Mouse (Mus musculus) cerebellum, adult 9-11 months (tissue): ENCODE measurements at regions not wholly inside any gene's neighbourhood (a gene's known extent, or its start where the extent isn't known, plus 50 kb on each side); places are given as distances from the start of the nearest gene placed in this dataset.
A peak's percentile ranks its signal among the peaks of the same experiment; 100 is the strongest.

Experiments
- DNase-seq: peaks from one replicate; pipeline ENCODE4 v3.0.0; 2022

- DNase-seq: no peak
Observed at GRCm38 (mm10) chr13:48316747-48317146, 55.7 kb downstream of the Id4 start.

DNA sequence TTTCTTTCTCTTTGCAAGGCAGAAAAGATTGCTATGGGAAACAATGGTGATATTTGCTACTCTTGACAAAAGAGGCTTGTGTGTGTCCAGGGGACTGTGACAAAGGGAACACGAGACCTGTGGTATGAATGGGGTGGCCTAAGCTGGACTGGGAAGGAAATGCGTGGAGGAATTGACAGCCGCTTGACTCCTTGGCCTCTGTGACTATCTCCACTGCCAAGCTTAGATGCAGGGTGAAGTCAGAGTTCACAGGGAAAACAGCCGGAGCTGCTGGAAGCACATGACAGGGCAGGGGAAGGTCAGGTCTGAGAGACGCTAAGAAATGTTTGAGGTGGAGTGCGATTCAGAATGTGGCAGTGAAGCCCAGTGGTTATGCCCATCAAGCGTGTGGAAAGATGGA, 56.4 kb downstream of the Id4 start:
- no peak for DNase-seq

DNA sequence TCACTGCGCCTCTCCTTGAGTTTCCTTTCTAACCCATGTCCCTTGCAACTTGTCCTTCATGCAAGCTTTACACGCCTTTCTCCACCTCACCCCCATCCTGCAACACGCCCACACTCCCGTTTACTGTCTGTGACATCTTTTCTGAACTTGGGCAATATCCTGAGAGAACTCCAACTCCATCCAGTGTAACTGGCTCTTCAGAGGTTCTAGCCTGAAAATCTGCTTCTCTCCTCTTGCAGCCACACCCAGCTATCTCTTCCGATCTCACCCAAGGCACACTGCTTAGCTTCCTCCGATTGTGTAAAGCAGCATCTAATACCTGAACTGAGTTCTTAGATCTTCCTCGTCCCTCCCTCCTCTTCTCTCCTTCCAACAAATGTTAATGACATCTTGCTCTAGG, 58.0 kb downstream of the Id4 start:
- DNase-seq: no peak

GRCm38 (mm10) chr13:48324290-48324718, 63.3 kb downstream of the Id4 start:
- peak; percentile 14 for DNase-seq

DNA sequence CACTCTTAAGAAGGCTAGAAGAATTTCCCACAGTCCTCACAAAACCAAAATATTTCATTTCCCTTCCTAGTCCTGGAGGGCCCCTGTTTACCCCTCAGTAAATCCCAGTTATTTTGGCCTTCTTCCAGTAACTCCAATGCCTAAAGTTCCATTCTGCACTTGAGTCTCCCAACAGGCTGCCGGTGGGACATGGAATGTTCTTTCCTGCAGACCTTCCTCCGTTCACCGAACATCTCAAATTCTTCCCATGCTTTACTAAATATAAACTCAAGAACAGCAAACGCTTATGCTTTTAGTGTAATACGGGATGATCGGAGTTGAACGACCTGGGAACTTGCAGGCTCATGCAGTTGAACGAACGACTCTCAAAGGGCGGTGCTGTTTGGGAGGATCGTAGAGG, 69.6 kb downstream of the Id4 start:
- no peak for DNase-seq

GRCm38 (mm10) chr13:48336135-48336534, 75.1 kb downstream of the Id4 start:
- no peak for DNase-seq

- no peak for DNase-seq
Observed at GRCm38 (mm10) chr13:48336602-48337001, 75.6 kb downstream of the Id4 start.

GRCm38 (mm10) chr13:48338561-48338960, 77.5 kb downstream of the Id4 start:
- no peak for DNase-seq

DNA sequence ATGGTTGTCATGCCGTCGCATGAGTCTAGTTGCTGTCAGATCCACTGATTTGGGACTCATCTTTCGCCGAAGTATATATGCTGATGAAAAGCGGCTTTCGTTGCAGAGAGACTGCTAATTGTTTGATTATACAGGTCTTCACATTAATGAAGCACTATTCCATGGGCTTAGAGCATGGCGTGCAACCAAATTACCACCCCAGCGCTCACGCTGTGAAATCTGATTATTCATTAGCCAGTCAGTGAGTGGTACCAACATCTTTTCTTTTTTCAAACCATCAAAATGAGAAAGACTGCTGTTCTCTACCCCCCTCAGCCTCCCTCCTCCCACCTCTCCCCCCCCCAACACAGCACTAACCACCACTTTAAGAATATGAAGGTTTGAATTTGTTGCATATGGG, 89.1 kb downstream of the Id4 start:
- DNase-seq: no peak

GRCm38 (mm10) chr13:48350955-48351354, 89.9 kb downstream of the Id4 start:
- no peak for DNase-seq

DNA sequence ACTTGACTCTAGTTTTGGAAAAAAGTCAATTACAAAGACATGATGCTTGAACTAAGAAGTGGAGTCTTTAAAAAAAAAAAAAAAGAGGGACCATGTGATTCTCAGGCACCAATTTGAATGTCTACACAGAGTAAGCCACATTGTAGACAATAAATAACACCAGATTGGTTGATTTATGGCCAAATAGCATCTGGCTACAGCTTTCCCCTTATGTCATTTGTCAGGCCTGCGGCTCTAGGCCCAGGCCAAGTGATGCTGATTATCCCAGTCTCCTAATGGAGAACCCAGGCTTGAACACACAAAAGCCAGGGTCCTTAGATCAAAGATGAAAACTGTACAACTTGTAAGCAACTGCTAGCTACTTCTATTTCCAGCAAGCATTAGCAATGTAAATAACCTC, 96.1 kb downstream of the Id4 start:
- DNase-seq: no peak

DNA sequence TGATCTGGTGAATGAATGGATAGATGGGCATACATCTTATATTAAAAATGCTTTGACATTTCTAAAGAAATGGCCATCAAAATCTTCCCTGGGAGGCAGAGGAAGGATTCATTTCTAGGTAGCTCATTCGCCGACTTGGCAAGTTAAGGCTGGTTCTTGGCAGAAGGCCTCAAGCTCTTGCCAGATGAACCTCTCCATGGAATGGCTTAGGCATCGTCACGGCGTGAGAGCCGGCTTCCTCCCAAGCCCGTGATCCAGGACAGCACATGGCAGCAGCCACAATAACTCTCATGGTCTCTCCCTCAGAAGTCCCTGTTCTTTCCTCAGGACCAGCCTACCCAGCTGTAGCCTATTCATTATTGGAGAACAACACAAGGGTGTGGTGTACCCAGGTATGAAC, 96.6 kb downstream of the Id4 start:
- DNase-seq: peak; percentile 14

GRCm38 (mm10) chr13:48371060-48371459, 110.0 kb downstream of the Id4 start:
- no peak for DNase-seq

DNA sequence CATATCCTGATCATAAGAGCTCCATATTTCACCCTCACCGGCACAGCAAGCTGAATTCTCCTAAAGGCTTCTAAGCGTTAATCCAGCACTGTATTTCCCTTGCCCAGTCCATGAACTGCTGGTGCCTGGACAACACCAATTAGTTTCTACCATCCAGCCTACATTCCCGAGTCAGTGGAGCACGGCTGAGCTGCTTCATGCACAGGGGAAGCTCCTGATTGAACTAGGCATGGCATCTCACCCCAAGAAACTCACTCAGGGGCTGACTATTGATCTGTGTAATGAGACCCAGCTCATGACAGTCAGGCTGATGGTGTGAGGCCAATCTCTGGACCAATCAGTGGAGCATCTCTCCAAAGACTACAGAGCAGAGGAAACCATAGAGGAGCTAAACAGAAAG, 115.4 kb downstream of the Id4 start:
- DNase-seq: no peak

DNA sequence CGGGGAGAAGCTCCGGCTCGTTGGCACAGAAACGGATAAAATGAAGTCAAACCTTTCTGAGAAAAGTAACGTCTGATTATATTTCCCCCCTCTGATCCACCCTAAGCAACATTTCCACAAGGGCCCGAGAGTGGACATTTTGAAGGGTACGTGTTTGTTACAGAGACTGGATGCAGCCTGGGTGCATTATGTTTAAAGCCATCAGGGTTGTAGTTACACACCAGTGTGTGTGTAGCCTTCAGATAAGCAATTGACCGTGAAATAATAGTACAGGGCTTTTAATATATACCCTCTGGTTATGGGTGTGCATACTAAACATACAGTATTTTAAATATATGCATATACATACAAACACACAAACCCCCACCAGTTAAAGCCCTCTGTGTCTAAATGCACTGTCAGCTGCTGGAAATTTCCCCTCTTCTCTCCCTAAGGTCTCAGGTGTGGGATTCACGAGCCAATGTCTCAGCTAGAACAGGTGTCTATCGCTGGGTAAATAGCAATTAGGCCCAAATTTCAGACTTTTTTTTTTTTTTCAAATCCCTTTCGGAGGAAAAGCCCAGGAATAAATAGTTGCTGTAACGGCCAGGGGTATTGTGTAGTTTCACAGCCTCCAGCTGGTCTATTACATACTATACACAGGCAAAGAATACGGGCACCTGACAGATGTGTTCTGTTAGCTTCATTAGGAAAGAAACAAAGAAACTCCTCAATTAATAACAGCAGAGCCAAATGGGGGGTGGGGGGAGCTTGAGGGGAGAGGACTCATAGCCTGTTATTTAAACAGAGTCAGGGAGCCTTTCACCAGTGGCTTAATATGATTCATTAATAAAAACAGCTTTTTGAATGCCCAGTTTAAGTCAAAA, 122.8 kb downstream of the Id4 start:
- no peak for DNase-seq

- no peak for DNase-seq
Observed at GRCm38 (mm10) chr13:48384901-48385300, 123.9 kb downstream of the Id4 start.

DNA sequence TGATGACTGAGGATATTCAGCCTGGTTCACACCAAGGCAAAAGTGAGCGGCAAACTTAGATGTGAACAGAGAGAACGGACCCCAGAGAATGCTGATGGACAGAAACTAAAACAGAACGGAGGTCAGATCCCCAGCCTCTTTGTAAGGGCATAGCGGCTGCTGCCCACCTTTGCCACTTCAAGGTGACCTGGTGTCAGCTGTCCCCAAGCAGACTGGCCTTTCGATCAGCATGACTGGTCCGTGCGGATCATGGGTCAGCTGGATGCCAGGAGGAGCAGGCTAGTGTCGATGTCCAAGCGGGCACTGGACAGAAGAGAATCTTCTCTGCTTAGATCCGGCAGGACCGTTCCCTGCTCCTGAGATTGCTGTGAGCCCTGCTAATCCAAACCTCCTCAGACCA, 122.1 kb downstream of the Zfp169 start:
- DNase-seq: no peak

GRCm38 (mm10) chr13:48397761-48398160, 115.5 kb downstream of the Zfp169 start:
- no peak for DNase-seq

DNA sequence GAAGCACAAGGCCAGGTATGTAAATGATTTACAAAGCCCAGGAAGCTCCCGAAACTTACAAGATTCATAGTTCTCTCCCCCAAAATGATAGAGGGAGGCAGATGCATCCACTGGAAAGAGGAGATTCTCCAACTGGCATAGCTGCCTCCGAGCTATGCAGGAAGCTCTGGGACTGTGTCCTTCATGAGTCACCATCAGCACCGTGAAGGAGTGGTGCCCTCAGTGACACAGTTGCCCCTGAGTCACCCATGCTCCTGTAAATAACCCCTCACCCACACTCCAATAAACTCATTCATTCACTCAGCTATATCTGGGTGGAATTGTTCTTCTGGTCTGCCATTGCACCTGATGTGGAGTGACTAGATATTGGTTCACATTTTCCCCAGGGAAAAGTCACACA, 114.6 kb downstream of the Zfp169 start:
- DNase-seq: no peak

DNA sequence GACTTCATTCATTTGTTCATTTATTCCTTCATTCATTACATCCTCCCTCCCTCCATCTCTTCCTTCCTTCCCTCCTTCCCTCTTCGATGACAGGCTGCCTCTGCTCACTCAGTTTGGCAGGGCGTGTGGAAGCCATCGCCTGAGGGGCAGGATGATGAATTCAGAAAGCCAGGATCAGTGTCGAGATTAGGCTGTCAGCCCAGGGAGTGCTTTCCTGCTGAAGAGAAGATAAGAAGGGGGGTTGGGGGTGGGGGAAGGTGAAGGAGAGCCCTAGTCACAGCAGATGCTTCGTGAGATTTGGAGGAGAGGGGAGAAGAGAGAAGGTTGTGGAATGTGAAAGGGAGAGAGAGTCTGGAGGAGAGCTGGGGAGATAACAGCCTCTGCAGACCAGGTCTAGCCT, 110.9 kb downstream of the Zfp169 start:
- no peak for DNase-seq

GRCm38 (mm10) chr13:48422438-48423329, 90.6 kb downstream of the Zfp169 start:
- peak; percentile 40 for DNase-seq

GRCm38 (mm10) chr13:48426816-48427215, 86.4 kb downstream of the Zfp169 start:
- DNase-seq: no peak

DNA sequence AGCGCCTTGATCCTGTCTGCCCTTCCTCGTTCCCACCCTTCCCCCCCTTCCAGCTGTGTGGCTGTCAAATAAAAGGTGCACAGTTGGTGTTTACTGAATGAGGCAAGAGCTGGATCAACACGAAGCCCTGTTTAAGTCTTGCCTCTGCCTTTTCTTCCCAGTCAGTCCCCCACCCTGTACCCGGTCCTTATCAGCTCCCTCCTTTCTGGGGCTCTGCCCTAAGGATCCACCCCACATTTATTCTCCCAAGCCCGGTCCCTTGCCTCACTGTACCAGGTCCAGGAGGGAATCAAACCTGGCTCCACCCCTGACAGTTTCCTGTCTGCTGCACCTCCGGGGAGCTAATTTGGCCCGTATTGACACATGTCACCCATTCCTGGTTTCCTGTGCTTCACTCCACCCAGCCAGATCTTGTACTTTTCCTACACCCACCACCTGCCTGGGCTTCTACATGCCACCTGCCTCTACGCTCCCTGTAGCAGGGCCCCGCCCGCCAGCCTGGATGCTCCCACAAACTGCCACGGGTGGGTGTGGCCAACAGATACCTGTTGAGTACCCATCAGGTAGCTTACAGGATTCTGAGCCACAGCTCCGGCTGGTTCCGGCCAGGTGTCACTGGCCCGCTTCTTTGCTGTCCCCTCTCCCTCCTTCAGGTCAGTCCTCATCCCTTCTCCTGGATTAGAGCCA, 76.4 kb downstream of the Zfp169 start:
- no peak for DNase-seq
